Mouse (Mus musculus): ENCODE data around the gene Rps6ka5.

DNA sequence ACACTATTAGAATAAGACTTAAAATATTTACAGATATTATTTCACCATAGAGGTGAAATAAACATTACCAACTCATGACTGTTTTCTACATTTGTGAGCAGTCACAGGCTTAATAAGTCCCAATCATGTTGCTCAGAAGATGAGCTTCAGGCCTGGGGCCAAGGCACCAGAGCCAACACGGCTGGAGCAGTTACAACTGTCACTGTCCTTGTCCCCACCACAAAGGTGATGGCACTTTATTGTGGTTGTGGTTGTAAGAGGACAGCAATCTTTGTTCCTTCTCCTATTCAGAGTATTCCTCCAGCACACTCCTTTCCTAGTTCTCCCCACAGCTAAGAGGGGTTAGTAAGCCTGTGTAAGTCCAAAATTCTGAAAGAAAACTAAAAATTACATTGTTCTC is 45.5 kb downstream of the Rps6ka5 start:
- TF ChIP-seq POLR2A (IDR thresholded peaks at IDR 0.05; ENCODE audit: extremely low read depth, insufficient read depth, low read length) (no peak), CTCF (IDR thresholded peaks at IDR 0.05; ENCODE audit: low read depth, low read length) (no peak)

All from liver, adult 2 months (tissue).